Mouse (Mus musculus): Measurements from ENCODE around the gene Sept9.

The Sept9 gene

DNA sequence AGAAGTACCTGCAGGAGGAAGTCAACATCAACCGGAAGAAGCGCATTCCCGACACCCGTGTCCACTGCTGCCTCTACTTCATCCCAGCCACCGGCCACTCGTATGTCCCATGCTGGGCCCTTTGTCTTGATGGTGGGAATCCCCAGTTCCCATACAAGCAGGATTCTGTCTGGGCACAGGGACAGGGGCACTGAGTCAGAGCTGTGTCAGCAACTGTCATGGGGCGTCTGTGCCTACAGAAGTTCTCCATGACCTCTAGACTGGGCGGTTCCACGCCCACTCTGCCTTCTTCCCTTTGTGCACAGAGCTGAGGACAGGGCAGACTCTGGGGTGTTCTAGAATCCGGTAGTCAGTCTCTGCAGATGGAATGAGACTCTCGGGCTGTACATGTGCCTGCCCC, 153.7 kb downstream of the Sept9 start:
- no peak for DNase-seq

- DNase-seq, result no peak
Observed at GRCm38 (mm10) chr11:117354107-117354506, 154.6 kb downstream of the Sept9 start.

- no peak for DNase-seq
Observed at GRCm38 (mm10) chr11:117356937-117357336, 157.5 kb downstream of the Sept9 start.

DNA sequence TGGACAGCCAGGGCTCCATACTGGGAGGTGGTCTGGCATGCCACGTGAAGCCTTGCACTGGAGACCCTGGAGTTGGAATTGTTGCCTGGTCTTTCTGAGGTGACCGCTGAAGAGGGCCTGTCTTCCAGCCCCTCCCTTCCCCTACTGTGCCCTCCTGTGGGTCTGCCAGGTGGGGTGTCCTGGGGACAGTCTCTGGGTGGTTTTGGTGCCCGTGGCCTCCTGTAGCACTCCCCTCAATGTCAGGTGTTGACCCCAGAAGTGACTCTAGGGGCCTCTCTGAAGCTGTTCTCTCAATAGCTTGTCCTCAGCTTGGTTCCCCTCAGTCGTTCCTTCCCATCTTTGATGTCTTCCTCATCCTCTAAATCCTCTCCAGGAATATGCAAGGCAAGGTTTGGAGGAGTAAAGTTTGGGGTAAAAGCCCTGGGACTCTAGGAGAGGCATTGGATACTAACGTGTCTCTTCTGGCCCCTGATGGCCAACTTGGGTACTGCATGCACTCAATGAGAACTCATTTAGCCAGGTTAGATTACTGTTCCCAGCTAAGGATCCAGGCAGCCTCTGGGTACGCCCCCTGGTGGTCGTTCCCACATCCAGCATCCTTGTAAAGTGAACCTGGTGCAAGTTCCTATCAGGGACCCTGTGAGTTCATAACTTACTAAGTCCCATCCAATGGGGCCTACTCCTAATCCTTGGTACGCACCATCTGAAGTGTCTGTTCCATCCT, 158.6 kb downstream of the Sept9 start:
- peak; percentile 90 for DNase-seq

GRCm38 (mm10) chr11:117359161-117359560, 159.7 kb downstream of the Sept9 start:
- no peak for DNase-seq

GRCm38 (mm10) chr11:117359870-117360269, 160.4 kb downstream of the Sept9 start:
- peak; percentile 60 for DNase-seq

DNA sequence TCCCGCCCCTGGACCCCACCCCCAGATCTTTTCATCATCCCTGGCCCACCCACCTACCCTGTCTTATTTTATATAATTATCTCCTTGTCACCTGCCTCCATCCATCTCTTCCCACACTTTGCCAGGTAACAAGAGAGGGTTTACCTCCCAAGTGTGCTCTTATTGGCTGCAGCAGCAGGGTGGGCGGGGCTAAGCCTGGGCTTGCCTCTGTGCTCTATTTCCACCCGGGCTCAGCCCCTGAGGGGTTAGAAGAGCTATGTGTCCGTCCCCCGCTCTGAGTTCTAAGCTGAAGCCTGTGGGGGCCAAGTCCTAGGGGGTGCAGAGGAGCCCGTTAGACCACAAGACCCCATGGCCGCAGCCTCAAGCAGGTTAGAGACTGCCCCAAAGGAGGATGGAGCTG, 161.1 kb downstream of the Sept9 start:
- DNase-seq, result no peak

GRCm38 (mm10) chr11:117362307-117362706, 162.8 kb downstream of the Sept9 start:
- no peak for DNase-seq

GRCm38 (mm10) chr11:117363918-117364317, 164.5 kb downstream of the Sept9 start:
- DNase-seq, result no peak

DNA sequence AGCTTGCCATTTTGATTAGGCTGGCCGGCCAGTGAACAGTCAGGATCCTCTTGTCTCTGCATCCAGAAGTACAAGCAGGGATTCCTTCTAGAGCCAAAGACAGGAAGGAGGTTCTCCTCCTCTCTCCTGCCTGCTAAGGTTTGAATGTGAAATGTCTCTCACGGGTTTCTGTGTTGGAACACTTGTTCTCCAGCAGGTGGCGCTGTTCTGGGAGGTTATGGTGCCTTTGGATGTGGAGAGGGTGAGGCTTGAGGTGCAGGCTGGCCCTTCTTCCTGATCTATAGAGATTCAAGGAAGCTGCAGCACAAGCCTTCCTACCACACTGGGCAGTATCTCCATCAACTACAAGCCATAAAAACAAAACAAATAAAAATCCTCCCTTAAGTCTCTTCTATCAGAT, 167.0 kb downstream of the Sept9 start:
- no peak for DNase-seq

- DNase-seq, result no peak
Observed at GRCm38 (mm10) chr11:117366861-117367357, 167.4 kb downstream of the Sept9 start.

- DNase-seq, result no peak
Observed at GRCm38 (mm10) chr11:117367937-117368336, 168.5 kb downstream of the Sept9 start.

DNA sequence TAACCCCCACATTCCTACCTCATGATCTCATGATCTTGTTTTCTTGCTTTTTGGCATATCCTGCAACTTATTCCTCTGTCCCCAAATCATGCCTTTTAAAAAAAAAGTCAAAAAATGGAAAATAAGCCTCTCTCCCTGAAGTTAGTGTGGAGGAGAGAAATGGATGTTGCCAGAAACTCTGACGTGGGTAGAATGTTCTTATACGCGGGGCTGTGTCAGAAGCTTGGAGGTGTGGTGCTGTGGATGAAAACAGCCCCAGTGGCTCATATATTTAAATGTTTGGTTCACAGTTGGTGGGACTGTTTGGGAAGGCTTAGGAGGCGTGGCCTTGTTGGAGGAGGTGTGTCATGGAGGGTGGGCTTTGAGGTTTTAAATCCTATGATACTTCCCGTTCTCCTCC, 169.9 kb downstream of the Sept9 start:
- no peak for DNase-seq

DNA sequence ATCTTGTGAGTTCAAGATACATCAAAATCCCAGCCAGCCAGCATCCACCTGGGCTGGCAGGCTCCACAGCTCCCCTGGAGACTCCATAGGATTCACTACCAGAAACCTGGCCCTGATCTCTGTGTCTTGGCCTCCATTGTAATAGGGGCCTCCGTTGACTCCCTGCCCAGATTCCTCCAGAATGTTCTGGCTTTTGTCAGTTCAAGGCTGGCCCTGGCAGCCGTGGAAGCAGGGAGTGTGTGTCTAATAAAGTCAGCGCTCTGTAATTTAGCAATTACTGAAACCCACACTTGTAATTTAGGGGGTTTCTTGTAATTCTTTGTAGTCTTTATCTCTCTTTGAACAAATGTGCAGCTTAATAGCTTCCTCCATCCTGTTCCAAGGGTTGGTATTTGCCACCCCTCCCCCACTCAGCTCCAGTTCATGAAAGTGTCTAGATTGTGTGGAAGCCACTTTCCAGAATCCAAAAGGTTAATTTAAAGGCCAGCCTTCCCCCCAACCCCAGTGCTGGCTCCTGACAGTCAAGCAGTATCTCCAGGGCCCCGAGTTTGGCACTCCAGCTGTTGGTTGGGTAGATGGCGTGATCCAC, 170.9 kb downstream of the Sept9 start:
- no peak for DNase-seq

DNA sequence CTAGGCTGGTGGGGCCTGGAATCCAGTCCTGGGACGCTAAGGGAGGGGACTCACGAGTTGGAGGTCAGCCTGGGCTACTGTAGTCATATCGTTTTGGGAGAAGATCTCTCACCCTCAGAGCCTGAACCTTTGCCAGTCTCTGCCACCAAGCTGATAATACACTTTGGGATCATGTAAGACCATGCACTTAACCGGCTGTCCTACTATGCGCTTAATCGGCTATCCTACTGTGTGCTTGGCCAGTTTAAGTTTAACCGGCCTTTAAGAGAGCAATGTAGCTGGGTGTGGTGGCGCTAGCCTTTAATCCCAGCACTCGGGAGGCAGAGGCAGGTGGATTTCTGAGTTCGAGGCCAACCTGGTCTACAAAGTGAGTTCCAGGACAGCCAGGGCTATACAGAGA, 173.1 kb downstream of the Sept9 start:
- no peak for DNase-seq

GRCm38 (mm10) chr11:117373195-117373594, 173.7 kb downstream of the Sept9 start:
- no peak for DNase-seq

DNA sequence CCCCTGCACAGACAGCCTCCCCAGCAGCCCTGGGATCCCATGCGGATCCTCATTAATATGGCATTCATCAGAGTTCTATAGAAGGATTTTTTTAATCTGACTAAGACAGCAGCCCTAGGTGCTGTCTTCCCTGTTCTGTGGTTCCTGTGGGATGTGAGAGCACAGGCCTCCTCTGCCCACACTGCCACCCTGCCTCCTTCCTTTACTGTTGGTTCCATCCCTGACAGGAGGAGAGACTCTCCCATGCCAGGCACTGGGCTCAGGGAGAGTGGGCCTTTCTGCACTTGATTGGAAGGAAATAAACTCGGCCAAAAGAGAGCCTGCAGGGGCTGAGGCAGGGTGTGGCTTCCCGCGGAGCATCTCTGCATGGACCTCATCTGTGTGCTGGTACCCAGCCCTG, 174.4 kb downstream of the Sept9 start:
- DNase-seq, result no peak

- no peak for DNase-seq
Observed at GRCm38 (mm10) chr11:117374288-117374687, 174.8 kb downstream of the Sept9 start.

- DNase-seq, result no peak
Observed at GRCm38 (mm10) chr11:117379774-117380173, 180.3 kb downstream of the Sept9 start.

- DNase-seq, result no peak
Observed at GRCm38 (mm10) chr11:117384235-117384634, 184.8 kb downstream of the Sept9 start.

DNA sequence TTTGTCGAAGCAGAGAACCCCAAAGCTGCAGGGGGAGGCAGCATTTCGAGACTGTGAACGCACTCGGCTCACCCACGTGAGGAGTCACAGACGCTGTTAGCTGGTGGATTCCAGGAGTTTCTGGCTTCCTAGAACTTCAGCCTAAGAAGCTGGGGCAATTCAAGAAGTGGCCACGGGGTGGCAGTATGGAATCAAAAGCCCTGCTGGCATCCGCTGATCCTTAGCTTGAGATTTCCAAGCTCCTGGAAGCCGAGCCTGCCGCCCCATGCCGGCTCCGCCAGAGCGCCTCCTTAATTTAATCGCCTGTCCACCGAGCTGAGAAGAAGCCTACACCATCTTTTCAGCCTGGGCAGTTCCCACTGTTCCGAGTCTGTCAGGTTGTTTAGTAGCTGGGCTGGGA, 185.4 kb downstream of the Sept9 start:
- peak; percentile 93 for DNase-seq

- no peak for DNase-seq
Observed at GRCm38 (mm10) chr11:117385331-117386103, 186.1 kb downstream of the Sept9 start.

- DNase-seq, result no peak
Observed at GRCm38 (mm10) chr11:117387241-117387640, 187.8 kb downstream of the Sept9 start.

GRCm38 (mm10) chr11:117390001-117390402, 190.5 kb downstream of the Sept9 start:
- no peak for DNase-seq

Measured in right cerebral cortex, adult 18-20 months (tissue).